Mouse (Mus musculus) forebrain, embryonic 10.5 days (tissue): Measurements from ENCODE around the gene Gm10309. TPM values are rescaled to one million over a fixed set of nuclear protein-coding genes. Genes with fewer than 3 reads are reported as not detected.
A peak's percentile ranks its signal among the peaks of the same experiment; 100 is the strongest.

ENCODE experiments used
- DNase-seq: peaks from one replicate; pipeline ENCODE4 v3.0.0-alpha.2; 2017; ENCODE audit warnings: low spot score; ENCODE audit errors: extremely low spot score
- H3K27ac ChIP-seq: fragments of 300-500 bp; sonication (generic); 2 replicates; pipeline ENCODE4 v1.5.1; 2016; ENCODE audit warnings: mild to moderate bottlenecking
- H3K27me3 ChIP-seq: fragments of 300-500 bp; sonication (generic); 2 replicates; pipeline ENCODE4 v1.6.1; 2016; ENCODE audit warnings: mild to moderate bottlenecking; ENCODE audit not compliant: poor library complexity, severe bottlenecking
- H3K36me3 ChIP-seq: fragments of 300-500 bp; sonication (generic); replicated peaks from 2 replicates; pipeline ENCODE4 v1.6.1; 2016; ENCODE audit warnings: mild to moderate bottlenecking, moderate library complexity
- H3K4me1 ChIP-seq: fragments of 300-500 bp; sonication (generic); 2 replicates; pipeline ENCODE4 v1.6.1; 2016
- H3K4me3 ChIP-seq: fragments of 300-500 bp; sonication (generic); 2 replicates; pipeline ENCODE4 v1.5.1; 2016; ENCODE audit warnings: mild to moderate bottlenecking, moderate library complexity
- H3K9me3 ChIP-seq: fragments of 300-500 bp; sonication (generic); 2 replicates; pipeline ENCODE4 v1.6.1; 2016; ENCODE audit warnings: mild to moderate bottlenecking, moderate library complexity
- WGBS: fragments of 180-500 bp; shearing (Covaris S2); methylation state at CpG from one replicate; pipeline ENCODE4 v1.1.7; 2016; 5-methylcytosine and 5-hydroxymethylcytosine counted together
- polyA plus RNA-seq: library from polyadenylated mRNA; unstranded; fragments of >200 nt; fragmentation: Nextera tagmentation; extraction: Ambion mirVana; gene quantifications from 2 replicates; pipeline ENCODE4 v1.2.1, GENCODE M21; 2016

The Gm10309 gene
- polyA plus RNA-seq, 1 experiment from 2014 or later: 0.16 TPM

DNA sequence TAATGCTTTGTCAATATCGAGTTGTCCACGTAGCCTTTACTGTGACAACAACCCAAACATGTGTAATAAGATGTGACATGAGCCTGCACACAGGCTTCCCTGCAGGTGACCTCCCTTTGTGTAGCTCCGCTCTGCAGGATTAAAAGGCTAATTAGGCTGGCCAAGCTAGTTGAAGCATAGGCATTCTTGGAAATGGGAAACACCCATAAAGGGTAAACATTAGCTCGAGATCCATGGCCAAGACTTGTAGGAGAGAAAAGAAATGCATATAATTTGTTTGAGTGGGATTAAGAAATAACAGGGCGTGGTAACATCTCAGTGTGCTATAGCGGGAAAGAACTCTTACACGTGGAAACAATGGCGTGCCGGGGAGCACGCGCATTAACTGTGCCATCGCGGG, 39.2 kb downstream of the Gm10309 start:
- Histone ChIP-seq H3K9me3 (no peaks in the 10 kb centered on the region), H3K27me3 (peaks cover 91% of the 10 kb centered on the region), H3K4me3 (peak overlapping the region; percentile 19; the same call in 1 of the 2 replicates), H3K4me1 (peaks cover 62% of the 10 kb centered on the region), H3K36me3 (no peaks in the 10 kb centered on the region), H3K27ac (peak overlapping the region; percentile 65; the same call in 1 of the 2 replicates)
- peak; percentile 35 for DNase-seq
- WGBS: 26% methylated on average over 13 of the region's 13 CpGs

DNA sequence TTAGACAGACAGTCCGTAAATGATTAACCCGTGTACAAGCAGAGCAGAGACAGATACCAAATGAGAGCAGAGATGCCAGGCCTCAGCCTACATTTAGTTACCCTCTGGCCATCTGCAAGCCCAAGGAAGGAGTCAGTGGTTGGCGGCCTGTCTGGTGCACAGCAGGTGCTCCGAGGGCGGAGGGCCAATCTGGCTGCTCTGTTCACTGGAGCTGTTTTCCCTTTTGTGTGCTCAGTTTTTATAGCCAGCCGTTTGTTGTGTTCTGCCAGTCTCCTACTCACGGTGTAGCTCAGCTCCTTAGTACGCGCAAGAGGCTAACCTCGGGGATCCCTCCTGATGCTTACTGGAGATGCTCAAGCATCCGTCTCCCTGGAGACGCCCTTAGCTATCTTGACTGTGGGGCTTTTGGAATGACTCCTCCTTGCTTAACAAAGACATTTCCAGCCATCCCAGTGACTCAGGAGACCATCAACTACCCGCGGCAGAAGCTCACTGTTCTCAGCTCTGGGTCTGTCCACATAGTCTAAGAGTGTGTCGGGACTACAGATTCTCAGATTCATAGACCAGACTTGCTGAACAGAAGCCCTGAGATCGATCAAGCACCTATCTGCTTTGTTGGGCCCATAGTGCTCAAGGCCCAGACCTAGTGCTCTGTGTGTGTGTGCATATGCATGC, 40.2 kb downstream of the Gm10309 start:
- WGBS: 60% methylated on average over 16 of the region's 16 CpGs
- H3K9me3 ChIP-seq: no peaks in the 10 kb centered on the region
- H3K4me1 ChIP-seq: peaks cover 65% of the 10 kb centered on the region
- H3K36me3 ChIP-seq: no peaks in the 10 kb centered on the region
- DNase-seq: no peak
- H3K27ac ChIP-seq: no peak overlapping the region
- no peak overlapping the region for H3K4me3 ChIP-seq
- peaks cover 83% of the 10 kb centered on the region for H3K27me3 ChIP-seq

DNA sequence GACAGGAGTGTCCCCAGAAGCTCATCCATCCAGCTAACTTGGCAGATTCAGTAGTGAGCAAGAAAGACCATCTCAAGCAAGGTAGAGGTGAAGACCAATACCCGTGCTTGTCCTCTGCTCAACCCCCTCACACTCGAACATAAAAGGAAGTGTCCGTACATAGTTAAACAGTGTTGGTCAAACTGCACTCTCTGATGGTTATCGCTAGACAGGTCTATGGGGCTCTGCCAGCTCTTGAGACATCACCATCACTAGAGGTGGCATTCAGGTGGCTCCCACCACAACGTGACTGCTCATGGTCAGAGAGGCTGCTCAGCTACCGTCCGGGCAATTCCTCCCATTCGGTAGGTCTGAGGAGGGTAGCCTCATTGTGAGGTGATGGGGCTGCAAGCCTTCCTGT, 40.8 kb downstream of the Gm10309 start:
- no peak for DNase-seq
- Histone ChIP-seq H3K4me3 (no peak overlapping the region), H3K27ac (no peak overlapping the region), H3K9me3 (no peaks in the 10 kb centered on the region), H3K27me3 (peaks cover 77% of the 10 kb centered on the region), H3K36me3 (no peaks in the 10 kb centered on the region), H3K4me1 (peaks cover 59% of the 10 kb centered on the region)
- WGBS: 95% methylated on average over 8 of the region's 8 CpGs

DNA sequence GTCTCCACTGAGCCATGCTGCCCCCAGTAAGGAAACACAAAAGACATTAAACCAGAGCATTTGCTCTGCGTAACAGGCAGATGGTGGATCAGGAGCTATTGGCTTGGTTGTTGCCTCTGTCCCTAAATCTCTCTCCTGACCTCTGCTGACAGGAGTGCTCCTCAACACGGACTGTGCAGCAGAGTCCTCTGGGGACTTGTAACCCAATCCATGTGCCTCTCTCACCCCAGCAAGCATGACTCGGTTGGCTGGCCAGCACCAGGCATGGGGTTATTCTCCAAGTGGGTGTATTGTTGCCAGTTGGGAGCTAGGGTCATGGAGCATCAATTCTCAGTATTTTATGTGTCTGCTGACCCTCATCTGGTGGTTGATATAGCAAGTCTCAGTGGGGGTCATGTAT, 41.7 kb downstream of the Gm10309 start:
- Histone ChIP-seq H3K4me3 (no peak overlapping the region), H3K4me1 (peaks cover 50% of the 10 kb centered on the region), H3K27ac (no peak overlapping the region), H3K27me3 (peaks cover 69% of the 10 kb centered on the region), H3K36me3 (no peaks in the 10 kb centered on the region), H3K9me3 (no peaks in the 10 kb centered on the region)
- no peak for DNase-seq
- WGBS: 72% methylated on average over 3 of the region's 3 CpGs

DNA sequence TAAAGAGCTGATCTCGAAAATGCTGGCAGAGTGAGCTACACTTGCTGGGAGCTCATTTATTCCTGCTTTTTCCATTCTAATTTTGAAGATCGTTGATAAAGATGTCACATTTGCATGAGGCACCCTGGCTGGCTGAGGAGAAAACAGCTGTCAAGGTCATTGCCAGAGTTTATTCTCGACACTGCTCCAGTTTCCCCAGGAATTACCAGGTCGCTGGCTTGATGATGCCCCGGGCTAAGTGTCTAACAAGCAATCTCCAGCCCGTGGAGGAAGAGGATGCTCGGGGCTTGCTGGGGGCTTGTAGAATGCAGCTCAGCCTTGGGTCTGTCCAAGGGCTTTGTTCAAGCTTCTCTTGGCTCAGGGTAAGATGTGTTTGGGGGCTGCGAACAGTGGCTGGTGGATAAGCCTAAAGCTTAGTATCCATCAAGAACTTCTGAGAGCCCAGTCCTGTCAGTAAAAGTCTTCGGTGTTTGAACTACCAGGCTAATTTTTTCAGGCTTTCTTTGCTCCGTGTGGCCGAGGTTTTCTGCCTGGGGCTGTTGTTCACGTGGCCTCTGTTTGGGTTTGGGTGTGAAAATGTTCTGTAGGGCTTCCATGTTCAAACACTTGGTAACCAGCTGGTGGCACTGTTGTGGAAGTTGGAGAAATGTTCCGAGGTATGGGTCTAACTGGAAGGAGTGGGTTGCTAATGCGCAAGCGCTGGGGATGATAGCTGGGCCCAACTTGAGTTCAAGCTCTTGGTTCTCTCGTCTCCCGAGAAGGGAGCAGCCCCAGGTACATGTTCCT, 44.2 kb downstream of the Gm10309 start:
- Histone ChIP-seq H3K4me3 (no peak overlapping the region), H3K36me3 (no peaks in the 10 kb centered on the region), H3K27me3 (peaks cover 49% of the 10 kb centered on the region), H3K9me3 (no peaks in the 10 kb centered on the region), H3K27ac (no peak overlapping the region), H3K4me1 (peaks cover 25% of the 10 kb centered on the region)
- 80% methylated on average over 17 of the region's 17 CpGs for WGBS
- no peak for DNase-seq

DNA sequence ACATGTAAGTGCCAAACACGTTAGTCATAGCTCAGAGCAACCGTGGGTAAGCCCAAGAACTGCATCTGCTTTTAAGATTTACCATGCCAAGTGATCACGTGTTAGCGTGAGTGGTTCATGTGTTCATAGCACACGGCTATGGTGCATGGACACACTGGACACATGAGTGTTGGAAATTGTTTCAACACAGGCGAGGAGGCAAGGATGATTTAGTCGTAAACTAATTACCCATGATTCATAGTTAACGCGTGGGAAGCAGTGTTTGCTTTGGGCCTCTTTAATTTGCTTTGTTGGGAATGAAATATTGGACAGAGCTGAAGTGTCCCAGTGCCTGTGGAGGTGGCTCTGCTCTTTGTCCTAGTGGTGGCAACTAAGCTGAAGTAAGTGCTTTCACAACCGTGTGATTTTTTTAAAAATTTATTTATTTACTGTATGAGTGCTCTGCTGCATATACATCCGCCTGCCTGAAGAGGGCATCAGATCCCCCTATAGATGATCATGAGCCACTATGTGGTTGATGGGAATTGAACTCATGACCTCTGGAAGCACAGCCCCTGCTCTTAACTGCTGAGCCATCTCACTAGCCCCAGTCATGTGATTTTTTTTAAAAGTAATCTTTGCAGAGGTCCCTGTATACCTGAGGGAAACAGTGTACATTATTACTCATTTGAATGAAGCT, 46.6 kb downstream of the Gm10309 start:
- no peak overlapping the region for H3K27ac ChIP-seq
- H3K27me3 ChIP-seq: peaks cover 28% of the 10 kb centered on the region
- H3K9me3 ChIP-seq: no peaks in the 10 kb centered on the region
- WGBS: 84% methylated on average over 11 of the region's 11 CpGs
- no peak for DNase-seq
- H3K36me3 ChIP-seq: no peaks in the 10 kb centered on the region
- no peak overlapping the region for H3K4me3 ChIP-seq
- H3K4me1 ChIP-seq: peaks cover 8% of the 10 kb centered on the region; the same call in 1 of the 2 replicates

DNA sequence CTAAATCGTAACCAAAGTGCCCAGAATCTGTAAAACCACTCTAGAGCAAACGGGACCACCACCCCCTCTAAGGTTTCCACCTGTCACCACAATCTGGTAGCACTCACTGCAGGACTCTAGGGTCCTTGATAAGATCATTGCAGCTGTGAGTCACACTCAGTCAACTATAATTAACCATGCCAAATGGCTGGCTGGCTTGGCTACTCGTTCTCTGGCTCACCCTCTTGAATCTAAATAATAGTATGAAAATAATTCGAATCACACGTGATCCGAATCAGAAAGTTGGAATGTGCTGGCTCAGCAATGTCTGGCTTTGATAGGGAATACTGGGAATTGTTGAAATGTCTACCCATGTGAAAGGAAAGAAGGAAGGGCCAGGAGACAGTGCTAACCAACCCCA, 48.5 kb downstream of the Gm10309 start:
- no peaks in the 10 kb centered on the region for H3K36me3 ChIP-seq
- no peak for DNase-seq
- H3K9me3 ChIP-seq: no peaks in the 10 kb centered on the region
- H3K27me3 ChIP-seq: peaks cover 9% of the 10 kb centered on the region
- no peak overlapping the region for H3K4me3 ChIP-seq
- 90% methylated on average over 6 of the region's 6 CpGs for WGBS
- peaks cover 7% of the 10 kb centered on the region; the same call in 1 of the 2 replicates for H3K4me1 ChIP-seq
- H3K27ac ChIP-seq: no peak overlapping the region

DNA sequence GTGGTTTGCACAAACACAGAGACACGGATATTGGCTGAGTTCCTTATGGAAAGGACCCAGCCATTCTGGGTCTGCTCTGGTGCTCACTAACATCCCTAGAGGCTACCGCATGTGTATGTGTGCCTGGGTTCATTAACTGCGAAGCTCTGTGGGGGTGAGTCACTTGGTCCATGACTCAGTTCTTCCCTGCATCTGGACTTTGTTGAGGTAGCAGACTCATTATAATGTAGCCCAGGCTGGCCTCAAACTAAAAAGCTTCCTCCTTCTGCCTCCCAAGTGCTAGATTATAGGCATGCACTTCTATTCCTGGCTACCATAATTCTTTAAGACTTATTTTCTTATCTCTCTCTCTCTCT, 50.7 kb downstream of the Gm10309 start:
- no peak for DNase-seq
- H3K27ac ChIP-seq: no peak overlapping the region
- WGBS: 90% methylated on average over 3 of the region's 3 CpGs
- H3K4me3 ChIP-seq: no peak overlapping the region
- no peaks in the 10 kb centered on the region for H3K9me3 ChIP-seq
- H3K36me3 ChIP-seq: no peaks in the 10 kb centered on the region
- H3K27me3 ChIP-seq: no peaks in the 10 kb centered on the region
- no peaks in the 10 kb centered on the region for H3K4me1 ChIP-seq

DNA sequence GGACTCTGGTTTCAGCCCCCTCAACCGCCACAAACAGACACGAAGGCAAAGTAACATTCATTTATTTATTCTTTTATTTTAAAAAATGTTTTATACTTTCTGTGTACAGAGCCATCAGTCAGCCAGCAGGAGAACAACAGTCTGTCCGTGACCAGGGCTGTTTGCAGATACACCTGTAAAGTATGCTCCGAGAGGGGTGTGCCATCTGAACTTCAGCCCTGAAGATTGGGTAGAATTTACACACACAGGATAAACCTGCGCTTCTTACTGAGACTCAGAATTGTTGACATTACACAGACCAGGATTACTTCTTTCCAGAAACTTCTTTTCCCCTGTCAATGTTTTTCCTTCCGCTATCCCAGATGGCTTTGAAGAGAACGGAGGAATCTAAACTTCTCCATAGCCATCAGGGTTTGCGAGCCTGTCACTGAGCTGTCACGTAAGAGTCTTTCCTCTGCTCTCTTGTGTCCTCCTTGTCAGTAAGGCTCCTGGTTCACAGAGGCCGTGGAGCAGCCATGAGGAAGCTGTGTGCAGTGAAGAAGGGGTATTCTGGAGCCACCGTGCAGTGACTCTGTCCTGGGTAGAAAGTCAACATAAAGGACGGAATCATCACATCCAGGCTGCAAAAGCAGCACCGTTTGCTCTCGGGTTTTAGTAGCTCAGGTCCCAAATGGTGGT, 51.2 kb downstream of the Gm10309 start:
- H3K27ac ChIP-seq: no peak overlapping the region
- no peak overlapping the region for H3K4me3 ChIP-seq
- H3K27me3 ChIP-seq: no peaks in the 10 kb centered on the region
- no peaks in the 10 kb centered on the region for H3K4me1 ChIP-seq
- H3K36me3 ChIP-seq: no peaks in the 10 kb centered on the region
- H3K9me3 ChIP-seq: no peaks in the 10 kb centered on the region
- DNase-seq: no peak
- 91% methylated on average over 14 of the region's 14 CpGs for WGBS

DNA sequence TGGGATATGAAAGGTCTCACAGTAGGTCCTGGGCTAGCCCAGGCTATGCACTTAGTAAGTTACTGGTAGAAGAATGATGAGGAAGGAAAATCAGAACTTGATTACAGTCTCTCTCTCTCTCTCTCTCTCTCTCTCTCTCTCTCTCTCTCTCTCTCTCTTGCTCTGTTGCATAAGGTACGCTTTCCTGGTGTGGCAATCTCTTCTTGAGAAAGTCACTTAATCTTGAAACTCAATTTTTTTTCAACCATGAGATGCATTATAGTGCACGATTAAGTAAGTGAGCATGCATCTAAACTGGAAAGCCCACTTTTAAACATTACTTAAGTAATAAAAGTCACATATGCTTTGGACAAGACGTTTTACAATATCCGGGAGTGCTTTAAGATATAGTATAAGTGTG, 52.1 kb downstream of the Gm10309 start:
- Histone ChIP-seq H3K27ac (no peak overlapping the region), H3K4me1 (no peaks in the 10 kb centered on the region), H3K36me3 (no peaks in the 10 kb centered on the region), H3K4me3 (no peak overlapping the region), H3K9me3 (peaks cover 5% of the 10 kb centered on the region; the same call in 1 of the 2 replicates), H3K27me3 (no peaks in the 10 kb centered on the region)
- no peak for DNase-seq
- 92% methylated on average over 4 of the region's 4 CpGs for WGBS
